Mouse (Mus musculus): ENCODE data around the gene Gtpbp1.

Gtpbp1 gene

GRCm38 (mm10) chr15:79723439-79723838 is 32.8 kb downstream of the Gtpbp1 start:
- in situ Hi-C loops (cut with MboI; ENCODE audit: low sequenced_read_pairs), result no loop called here

- in situ Hi-C loops (cut with MboI; ENCODE audit: low sequenced_read_pairs), result no loop called here
These were observed 34.6 kb downstream of the Gtpbp1 start for GRCm38 (mm10) chr15:79725190-79725789.

- in situ Hi-C loops (cut with MboI; ENCODE audit: low sequenced_read_pairs), result no loop called here
These were observed 37.2 kb downstream of the Gtpbp1 start for GRCm38 (mm10) chr15:79727840-79728239.

- in situ Hi-C loops (cut with MboI; ENCODE audit: low sequenced_read_pairs), result no loop called here
These were observed 37.7 kb downstream of the Gtpbp1 start for GRCm38 (mm10) chr15:79728311-79728710.

GRCm38 (mm10) chr15:79728731-79729388 is 38.2 kb downstream of the Gtpbp1 start:
- in situ Hi-C loops (cut with MboI; ENCODE audit: low sequenced_read_pairs), result no loop called here

- in situ Hi-C loops (cut with MboI; ENCODE audit: low sequenced_read_pairs), result no loop called here
These were observed 40.9 kb downstream of the Gtpbp1 start for GRCm38 (mm10) chr15:79731554-79731953.

- in situ Hi-C loops (cut with MboI; ENCODE audit: low sequenced_read_pairs), result no loop called here
These were observed 42.5 kb downstream of the Gtpbp1 start for GRCm38 (mm10) chr15:79733192-79733591.

- in situ Hi-C loops (cut with MboI; ENCODE audit: low sequenced_read_pairs), result no loop called here
These were observed 43.0 kb downstream of the Gtpbp1 start for GRCm38 (mm10) chr15:79733640-79734039.

- in situ Hi-C loops (cut with MboI; ENCODE audit: low sequenced_read_pairs), result no loop called here
These were observed 43.7 kb downstream of the Gtpbp1 start for GRCm38 (mm10) chr15:79734311-79734710.

GRCm38 (mm10) chr15:79740739-79741138 is 50.1 kb downstream of the Gtpbp1 start:
- in situ Hi-C loops (cut with MboI; ENCODE audit: low sequenced_read_pairs), result no loop called here

GRCm38 (mm10) chr15:79741173-79741858 is 50.7 kb downstream of the Gtpbp1 start:
- in situ Hi-C loops (cut with MboI; ENCODE audit: low sequenced_read_pairs), result no loop called here

GRCm38 (mm10) chr15:79741921-79742705 is 51.5 kb downstream of the Gtpbp1 start, which contains the start of gene Sun2:
TSS of gene Sun2 (minus strand) at chr15:79742536.
- in situ Hi-C loops (cut with MboI; ENCODE audit: low sequenced_read_pairs), result no loop called here

GRCm38 (mm10) chr15:79742706-79743023 is 52.0 kb downstream of the Gtpbp1 start:
- in situ Hi-C loops (cut with MboI; ENCODE audit: low sequenced_read_pairs), result no loop called here

- in situ Hi-C loops (cut with MboI; ENCODE audit: low sequenced_read_pairs), result no loop called here
These were observed 53.4 kb downstream of the Gtpbp1 start for GRCm38 (mm10) chr15:79744001-79744400.

GRCm38 (mm10) chr15:79744742-79745141 is 54.1 kb downstream of the Gtpbp1 start:
- in situ Hi-C loops (cut with MboI; ENCODE audit: low sequenced_read_pairs), result no loop called here

GRCm38 (mm10) chr15:79745312-79745711 is 54.7 kb downstream of the Gtpbp1 start:
- in situ Hi-C loops (cut with MboI; ENCODE audit: low sequenced_read_pairs), result no loop called here

- in situ Hi-C loops (cut with MboI; ENCODE audit: low sequenced_read_pairs), result no loop called here
These were observed 55.2 kb downstream of the Gtpbp1 start for GRCm38 (mm10) chr15:79745883-79746282.

- in situ Hi-C loops (cut with MboI; ENCODE audit: low sequenced_read_pairs), result no loop called here
These were observed 57.4 kb downstream of the Gtpbp1 start for GRCm38 (mm10) chr15:79747998-79748397.

GRCm38 (mm10) chr15:79749162-79749561 is 58.5 kb downstream of the Gtpbp1 start:
- in situ Hi-C loops (cut with MboI; ENCODE audit: low sequenced_read_pairs), result no loop called here

- in situ Hi-C loops (cut with MboI; ENCODE audit: low sequenced_read_pairs), result no loop called here
These were observed 59.6 kb downstream of the Gtpbp1 start for GRCm38 (mm10) chr15:79750266-79750665.

- in situ Hi-C loops (cut with MboI; ENCODE audit: low sequenced_read_pairs), result no loop called here
These were observed 61.1 kb downstream of the Gtpbp1 start for GRCm38 (mm10) chr15:79751772-79752171.
